Mouse (Mus musculus) T-cell, adult 2 months (primary cell): ENCODE measurements around the gene 4933415A04Rik.

ENCODE experiments used
- DNase-seq: peaks from one replicate; pipeline ENCODE4 v3.0.0; 2022; ENCODE audit warnings: low spot score

The 4933415A04Rik gene

GRCm38 (mm10) chr11:43632566-43632965, 45.7 kb downstream of the 4933415A04Rik start:
- no peak for DNase-seq

GRCm38 (mm10) chr11:43633165-43633564, 46.3 kb downstream of the 4933415A04Rik start:
- no peak for DNase-seq

DNA sequence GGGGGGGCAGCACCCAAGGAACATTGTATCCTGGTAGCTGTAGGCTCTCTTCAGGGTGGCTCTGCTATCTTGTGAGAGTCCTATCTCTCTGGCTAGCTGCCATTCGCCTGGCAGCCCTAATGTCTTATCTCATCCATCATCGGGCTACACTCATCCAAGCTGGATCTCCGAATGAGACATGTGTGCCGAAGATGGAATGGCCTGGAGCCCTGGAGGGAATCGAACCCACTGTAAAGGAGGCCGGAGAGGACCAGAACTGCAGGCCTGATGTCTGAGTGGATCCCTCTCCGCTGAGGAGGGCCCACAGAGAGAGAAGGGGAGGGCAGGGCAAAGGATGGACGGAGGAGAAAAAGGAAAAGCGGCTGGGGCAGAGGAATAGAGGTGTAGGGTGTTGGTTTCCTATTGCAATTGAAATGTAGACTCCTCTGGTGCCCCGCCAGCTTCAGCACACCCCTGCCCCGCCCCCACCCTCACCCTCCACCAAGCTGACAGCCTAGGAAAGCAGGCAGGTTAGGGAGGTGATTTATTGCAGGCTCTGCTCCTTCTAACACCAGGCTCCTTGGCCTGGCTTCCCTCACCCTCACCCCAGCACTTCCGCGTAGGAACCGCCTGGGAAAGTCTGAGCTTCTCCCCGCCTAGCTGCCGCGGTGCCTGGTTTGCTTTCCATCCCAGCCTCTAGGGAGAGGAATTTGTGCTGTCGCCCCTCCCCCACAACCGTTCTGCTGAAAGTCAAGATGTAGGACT, 47.0 kb downstream of the 4933415A04Rik start:
- DNase-seq: no peak

DNA sequence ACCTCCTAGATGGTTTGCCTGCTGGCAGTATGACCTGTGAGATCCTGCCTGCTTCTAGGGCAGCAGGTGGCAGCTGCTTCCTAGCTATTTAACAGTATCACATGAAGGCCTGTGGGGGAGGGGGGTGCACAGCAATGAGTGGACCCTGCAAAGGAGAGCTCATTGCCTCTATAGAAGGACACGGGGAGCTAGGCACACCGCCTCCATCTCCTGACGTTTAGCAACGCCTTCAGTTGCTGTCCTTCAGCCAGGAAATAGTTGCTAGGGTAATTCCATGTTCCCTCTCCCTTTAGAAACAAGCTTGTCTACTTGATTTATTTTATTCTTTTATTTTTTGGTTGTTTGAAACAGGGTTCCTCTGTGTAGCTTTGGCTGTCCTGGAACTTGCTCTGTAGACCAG, 49.9 kb downstream of the 4933415A04Rik start:
- DNase-seq: no peak

DNA sequence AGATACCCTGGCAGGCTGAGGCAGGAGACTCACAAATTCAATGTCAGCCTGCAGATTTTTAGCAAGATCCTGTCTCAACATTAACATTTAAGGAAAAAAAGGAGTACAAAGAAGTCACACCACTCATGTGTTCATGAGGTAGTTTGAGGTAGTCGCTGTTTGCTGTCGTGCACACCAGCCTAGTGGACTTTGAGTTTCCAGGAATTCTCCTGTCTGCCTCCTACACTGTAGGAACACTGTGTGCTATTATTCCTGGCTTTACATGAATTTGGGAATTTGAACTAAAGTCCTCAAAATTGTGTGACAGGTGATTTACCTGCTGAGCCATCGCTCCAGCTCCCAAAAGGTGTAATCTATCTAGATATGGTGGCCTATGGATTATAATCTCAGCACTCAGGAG, 51.6 kb downstream of the 4933415A04Rik start:
- DNase-seq: no peak
